Mouse (Mus musculus): ENCODE data around the gene Gdf11.

Gene Gdf11

GRCm38 (mm10) chr10:128895437-128895836 is 3.9 kb upstream of the Gdf11 start:
- DNase-seq (ENCODE audit: low spot score in 2 of 2): peak; percentile 53 to 84

GRCm38 (mm10) chr10:128892246-128892645 is 728 bp upstream of the Gdf11 start:
- no peak for DNase-seq (ENCODE audit: low spot score in 2 of 2)

- no peak for DNase-seq (ENCODE audit: low spot score in 2 of 2)
Observed at GRCm38 (mm10) chr10:128890383-128891295, 879 bp downstream of the Gdf11 start.

- no peak for DNase-seq (ENCODE audit: low spot score in 2 of 2)
Observed at GRCm38 (mm10) chr10:128889846-128890245, 1.7 kb downstream of the Gdf11 start.

GRCm38 (mm10) chr10:128888941-128889827 is 2.3 kb downstream of the Gdf11 start:
- no peak for DNase-seq (ENCODE audit: low spot score in 2 of 2)

- no peak for DNase-seq (ENCODE audit: low spot score in 2 of 2)
Observed at GRCm38 (mm10) chr10:128882067-128882466, 9.5 kb downstream of the Gdf11 start.

GRCm38 (mm10) chr10:128878811-128879210 is 12.7 kb downstream of the Gdf11 start:
- DNase-seq (ENCODE audit: low spot score in 2 of 2): no peak

- no peak for DNase-seq (ENCODE audit: low spot score in 2 of 2)
Observed at GRCm38 (mm10) chr10:128878291-128878690, 13.2 kb downstream of the Gdf11 start.

GRCm38 (mm10) chr10:128870341-128870740 is 21.2 kb downstream of the Gdf11 start:
- no peak for DNase-seq (ENCODE audit: low spot score in 2 of 2)

- DNase-seq (ENCODE audit: low spot score in 2 of 2): no peak
Observed at GRCm38 (mm10) chr10:128866518-128866917, 25.0 kb downstream of the Gdf11 start.

- no peak for DNase-seq (ENCODE audit: low spot score in 2 of 2)
Observed at GRCm38 (mm10) chr10:128866042-128866441, 25.5 kb downstream of the Gdf11 start.

GRCm38 (mm10) chr10:128861176-128861575 is 30.3 kb downstream of the Gdf11 start:
- DNase-seq (ENCODE audit: low spot score in 2 of 2): no peak

- no peak for DNase-seq (ENCODE audit: low spot score in 2 of 2)
Observed at GRCm38 (mm10) chr10:128850339-128850738, 41.2 kb downstream of the Gdf11 start.

GRCm38 (mm10) chr10:128848426-128848825 is 43.1 kb downstream of the Gdf11 start:
- no peak for DNase-seq (ENCODE audit: low spot score in 2 of 2)

- DNase-seq (ENCODE audit: low spot score in 2 of 2): no peak
Observed at GRCm38 (mm10) chr10:128846664-128847063, 44.9 kb downstream of the Gdf11 start.

- no peak for DNase-seq (ENCODE audit: low spot score in 2 of 2)
Observed at GRCm38 (mm10) chr10:128845516-128845915, 46.0 kb downstream of the Gdf11 start.

GRCm38 (mm10) chr10:128843260-128843659 is 48.3 kb downstream of the Gdf11 start:
- DNase-seq (ENCODE audit: low spot score in 2 of 2): no peak

GRCm38 (mm10) chr10:128840612-128841011 is 50.9 kb downstream of the Gdf11 start:
- DNase-seq (ENCODE audit: low spot score in 2 of 2): no peak

- DNase-seq (ENCODE audit: low spot score in 2 of 2): no peak
Observed at GRCm38 (mm10) chr10:128839434-128839833, 52.1 kb downstream of the Gdf11 start.

- DNase-seq (ENCODE audit: low spot score in 2 of 2): no peak
Observed at GRCm38 (mm10) chr10:128837400-128837799, 54.1 kb downstream of the Gdf11 start.

All from thymus, postnatal 10 days (tissue).